Mouse (Mus musculus): ENCODE results near the gene Olfr1250.
"Not testable (repeated sequence)": the region's sequence is repeated elsewhere in the genome, so short reads cannot be mapped to it uniquely, and the experiment has no call there.

The Olfr1250 gene

GRCm38 (mm10) chr2:89661367-89661766 is at the start of gene Olfr1250:
Gene Olfr1250 (minus strand): TSS chr2:89661467.
- no peak for DNase-seq

- DNase-seq = no peak
Observed at GRCm38 (mm10) chr2:89691980-89692379, 30.7 kb upstream of the Olfr1250 start.

GRCm38 (mm10) chr2:89671836-89672235 is 10.6 kb upstream of the Olfr1250 start, which contains the start of gene Olfr1251:
Gene Olfr1251 (minus strand): TSS chr2:89671936.
- no peak for DNase-seq

- no peak for DNase-seq
Observed at GRCm38 (mm10) chr2:89634883-89635282, 26.4 kb downstream of the Olfr1250 start, which contains the start of gene Olfr1249. Gene Olfr1249 (minus strand): TSS chr2:89634983.

GRCm38 (mm10) chr2:89618145-89618544 is 43.1 kb downstream of the Olfr1250 start, which contains the start of gene Olfr1248:
Gene Olfr1248 (minus strand): TSS chr2:89618245.
- not testable (repeated sequence) for DNase-seq

DNA sequence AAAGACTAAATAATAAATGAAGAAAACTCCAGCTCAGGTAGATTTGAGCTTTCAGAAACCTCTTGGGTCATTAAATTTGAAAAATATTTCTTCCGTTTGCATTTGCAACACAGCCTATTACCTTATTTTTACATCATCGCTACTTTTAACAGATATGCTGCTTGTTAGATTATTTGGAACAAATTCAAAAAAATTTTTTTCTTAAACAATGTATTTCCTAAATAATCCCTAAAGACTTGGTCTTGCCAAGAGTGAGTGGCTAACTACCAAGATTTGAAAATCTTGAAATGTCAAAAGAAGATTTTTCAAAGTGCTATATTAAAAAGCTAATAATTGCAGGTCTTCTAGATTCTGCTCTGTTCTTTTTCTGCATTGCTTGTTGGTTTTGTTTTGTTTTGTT is 47.2 kb downstream of the Olfr1250 start, which contains the start of gene Olfr1247:
Gene Olfr1247, minus strand, starts transcription at position 101 of the 400 bp plus-strand sequence.
- no peak for DNase-seq
